Mouse (Mus musculus) kidney, postnatal 10 days (tissue): Measurements from ENCODE around the gene Ccdc110.
A peak's percentile ranks its signal among the peaks of the same experiment; 100 is the strongest.

Experiments used
- DNase-seq: peaks from one replicate; pipeline ENCODE4 v3.0.0; 2021; ENCODE audit warnings: mixed read lengths

The Ccdc110 gene

DNA sequence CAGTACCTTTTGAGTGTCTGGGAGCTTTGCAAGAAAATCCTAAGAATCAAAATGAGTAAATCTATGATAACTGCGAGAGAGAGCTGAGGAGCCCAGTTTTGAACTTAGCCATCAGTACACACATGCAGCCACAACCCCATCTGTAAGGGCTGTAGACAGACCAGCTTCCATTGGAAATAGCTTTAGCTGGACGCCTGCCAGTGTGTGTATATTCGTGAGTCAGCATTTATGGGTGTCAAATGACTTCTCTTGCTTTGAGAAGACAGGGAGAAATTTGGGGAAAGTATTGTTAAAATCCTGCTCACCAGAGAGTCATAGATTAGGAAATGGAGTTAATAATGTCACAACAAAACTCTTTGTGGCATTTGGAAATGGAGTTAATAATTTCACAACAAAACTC is 52.2 kb downstream of the Ccdc110 start:
- peak; percentile 26 for DNase-seq

DNA sequence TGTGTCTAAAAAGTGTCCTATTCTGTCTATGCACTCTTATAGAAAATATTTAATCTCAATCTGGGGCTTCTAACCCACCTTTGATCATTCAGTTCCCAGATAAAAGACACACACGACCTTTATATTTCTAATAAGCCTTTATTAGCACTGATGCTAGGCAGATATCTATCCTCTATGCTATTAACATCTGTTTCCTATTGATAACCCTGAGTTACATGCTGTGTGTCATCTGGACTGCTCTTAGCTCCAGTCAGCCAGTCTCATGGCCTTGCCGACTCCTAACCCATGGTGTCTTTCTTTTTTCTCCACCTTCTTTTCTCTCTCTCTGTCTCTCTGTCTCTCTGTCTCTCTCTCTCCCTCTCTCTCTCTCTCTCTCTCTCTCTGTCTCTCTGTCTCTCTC is 53.8 kb downstream of the Ccdc110 start:
- DNase-seq: no peak

DNA sequence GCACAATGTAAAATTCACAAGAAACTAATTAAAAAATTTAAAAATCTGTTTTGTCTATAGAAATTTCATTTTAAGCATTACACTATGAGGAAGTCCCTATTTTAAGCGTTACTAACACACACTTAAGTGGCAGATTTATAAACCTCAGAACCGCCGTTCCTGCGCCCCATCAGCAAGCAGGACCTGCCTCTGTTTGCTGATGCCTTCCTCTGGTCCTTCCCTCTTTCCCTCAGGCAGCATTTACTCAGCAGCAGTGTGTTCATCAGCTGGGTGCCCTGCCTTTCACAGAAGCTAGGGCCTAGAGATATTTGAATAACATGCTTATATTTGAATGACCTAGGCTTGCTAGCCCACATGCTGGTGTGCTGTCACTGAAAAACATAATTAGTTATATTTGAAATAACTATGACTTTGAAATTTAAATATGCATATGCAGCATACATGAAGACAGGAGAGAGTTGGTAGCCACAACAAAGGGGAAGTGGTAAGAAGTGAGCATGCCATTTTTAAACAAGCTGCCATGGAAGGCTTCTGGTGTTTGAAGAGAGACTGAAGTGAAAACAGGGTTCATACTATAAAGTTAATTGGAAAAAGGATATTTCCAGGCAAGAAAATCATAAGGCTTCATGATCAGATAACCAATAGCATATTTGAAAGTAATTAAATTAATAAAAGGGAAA is 56.4 kb downstream of the Ccdc110 start:
- DNase-seq: no peak
